Mouse (Mus musculus) adrenal gland, adult 2 months (tissue): Measurements from ENCODE around the gene Thap3. TPM values are rescaled to one million over a fixed set of nuclear protein-coding genes. Genes with fewer than 3 reads are reported as not detected.
"Not testable (repeated sequence)": the region's sequence is repeated elsewhere in the genome, so short reads cannot be mapped to it uniquely, and the experiment has no call there.

Experiments
- DNase-seq: peaks from one replicate; pipeline ENCODE4 v3.0.0; 2021
- long read RNA-seq: library from polyadenylated mRNA; stranded (forward); transcript quantifications from one replicate; pipeline ENCODE4 v2.0.0, GENCODE M21; 2021
- polyA plus RNA-seq: library from polyadenylated mRNA; depleted of rRNA; stranded (reverse); fragments of >200 nt; gene quantifications from 2 replicates; pipeline ENCODE4 v1.2.3, GENCODE M21; 2012; rRNA removed
- total RNA-seq, 2 experiments: library from RNA; stranded (reverse); gene quantifications; 2 replicates each; pipeline ENCODE4 v1.2.3; 2021

The Thap3 gene
- total RNA-seq (10 to 100 TPM; 13.8 to 24.1 TPM), polyA plus RNA-seq (64.6 and 88.7 TPM in 2 replicates)
- long read RNA-seq, transcript Thap3-201 (4 exons, 1,124 nt): major isoform, 12 of 14 reads
- long read RNA-seq, partial matches to known transcripts: 0 of 14 reads
- long read RNA-seq, other reads (novel, unspliced or antisense): 2 of 14 reads

DNA sequence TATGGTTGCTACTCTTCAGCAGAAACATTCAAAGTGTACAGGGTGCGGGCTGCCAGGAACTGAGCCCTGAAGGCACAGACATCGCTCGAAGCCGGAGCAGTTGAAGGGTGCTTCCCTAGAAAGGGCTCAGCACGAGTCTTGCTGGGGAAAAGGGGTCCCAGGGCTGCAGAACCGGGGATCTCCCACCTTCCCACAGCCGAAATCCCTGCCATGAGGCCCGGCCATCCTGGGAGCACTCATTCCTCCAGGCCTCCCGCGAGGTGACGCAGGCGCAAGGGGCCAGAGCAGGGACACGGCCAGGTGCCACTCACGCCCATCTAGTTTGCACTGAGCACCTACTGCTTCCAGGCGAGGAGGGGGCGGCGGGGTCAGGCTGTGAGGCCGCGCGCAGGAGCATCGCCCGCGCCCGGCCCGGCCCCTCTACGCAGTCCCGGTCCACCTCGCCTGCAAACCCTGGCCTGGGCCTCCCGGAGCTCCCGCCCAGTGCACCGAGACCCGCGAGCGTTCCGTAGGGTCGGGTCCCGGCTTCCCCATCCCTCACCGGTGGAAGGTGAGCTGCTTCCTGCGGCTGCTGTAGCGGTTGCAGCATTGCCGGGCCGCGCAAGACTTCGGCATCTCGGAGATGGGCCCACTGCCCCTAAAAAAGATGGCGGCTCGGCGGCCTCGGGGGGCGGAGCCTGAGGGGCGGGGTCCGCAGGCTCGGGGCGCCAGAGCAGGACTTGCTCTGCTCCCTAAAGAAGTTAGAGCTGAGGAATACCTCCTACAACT, at the start of gene Thap3:
Thap3 (minus strand) TSS at position 656 of the 768 bp plus-strand sequence.
- DNase-seq: peak; percentile 92

DNA sequence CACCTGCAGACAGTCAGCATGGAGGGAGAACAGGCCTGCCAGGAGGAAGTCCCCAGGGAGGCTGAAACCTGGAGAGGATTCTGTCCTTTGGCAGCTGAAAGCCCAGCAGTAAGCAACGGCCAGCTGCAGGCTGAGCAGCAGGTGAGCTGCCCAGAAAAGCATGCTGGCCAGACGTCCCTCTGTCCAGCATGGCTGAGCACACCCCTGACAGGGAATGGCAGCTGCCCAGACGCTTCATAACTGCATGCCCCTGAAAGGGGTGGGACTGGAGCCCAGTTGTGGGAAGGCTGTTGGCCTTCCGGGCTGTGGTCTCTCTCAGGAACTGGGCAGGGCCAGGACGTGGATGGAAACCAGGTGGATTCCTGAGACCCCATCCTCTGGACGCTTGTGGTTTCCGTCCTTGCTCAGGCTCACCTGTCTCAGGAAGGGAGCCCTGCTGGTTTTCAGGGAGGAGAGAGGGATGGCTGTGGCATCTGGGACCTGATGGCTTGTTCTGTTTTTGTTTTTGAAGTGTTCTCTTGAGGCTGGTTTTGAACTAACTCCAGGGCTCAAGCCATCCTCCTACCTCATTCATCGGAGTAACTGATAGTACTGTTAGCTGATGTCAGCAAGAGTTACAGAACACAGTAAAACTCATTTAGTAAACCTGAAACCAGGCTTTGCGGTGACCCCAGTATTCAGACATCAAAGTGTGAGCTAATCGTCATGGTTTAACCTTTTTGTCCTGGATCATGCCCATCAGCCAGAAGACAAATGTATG, 49.6 kb upstream of the Thap3 start, which contains the start of gene Tas1r1:
Tas1r1 (minus strand) TSS at position 344 of the 760 bp plus-strand sequence.
- no peak for DNase-seq

DNA sequence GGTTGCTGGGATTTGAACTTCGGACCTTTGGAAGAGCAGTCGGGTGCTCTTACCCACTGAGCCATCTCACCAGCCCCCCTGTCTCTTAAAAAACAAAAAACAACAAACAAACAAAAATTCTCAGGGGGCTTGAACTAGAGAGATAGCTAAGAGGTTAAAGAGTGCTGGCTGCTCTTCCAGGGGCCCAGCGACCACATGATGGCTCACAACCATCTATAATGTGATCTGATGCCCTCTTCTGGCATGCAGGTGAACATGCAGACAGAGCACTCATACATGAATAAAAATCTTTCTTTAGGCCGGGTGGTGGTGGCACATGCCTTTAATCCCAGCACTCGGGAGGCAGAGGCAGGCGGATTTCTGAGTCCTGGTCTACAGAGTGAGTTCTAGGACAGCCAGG, 47.7 kb upstream of the Thap3 start:
- DNase-seq: not testable (repeated sequence)

DNA sequence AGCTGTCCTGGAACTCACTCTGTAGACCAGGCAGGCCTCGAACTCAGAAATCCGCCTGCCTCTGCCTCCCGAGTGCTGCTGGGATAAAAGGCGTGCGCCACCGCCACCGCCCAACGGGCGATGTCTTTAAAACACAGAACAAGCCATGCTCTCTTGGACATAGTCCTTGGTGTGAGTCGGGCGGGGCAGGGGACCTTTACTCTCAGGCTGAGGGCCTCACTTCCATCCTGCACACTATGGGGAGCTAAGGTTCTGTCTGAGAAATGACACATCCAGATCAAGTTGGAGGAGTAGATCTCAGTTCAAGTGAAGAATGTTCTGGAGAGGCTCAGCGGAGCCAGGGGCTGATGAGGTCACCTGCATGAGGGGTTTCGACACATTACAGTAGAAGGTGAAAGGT, 44.1 kb upstream of the Thap3 start:
- no peak for DNase-seq

DNA sequence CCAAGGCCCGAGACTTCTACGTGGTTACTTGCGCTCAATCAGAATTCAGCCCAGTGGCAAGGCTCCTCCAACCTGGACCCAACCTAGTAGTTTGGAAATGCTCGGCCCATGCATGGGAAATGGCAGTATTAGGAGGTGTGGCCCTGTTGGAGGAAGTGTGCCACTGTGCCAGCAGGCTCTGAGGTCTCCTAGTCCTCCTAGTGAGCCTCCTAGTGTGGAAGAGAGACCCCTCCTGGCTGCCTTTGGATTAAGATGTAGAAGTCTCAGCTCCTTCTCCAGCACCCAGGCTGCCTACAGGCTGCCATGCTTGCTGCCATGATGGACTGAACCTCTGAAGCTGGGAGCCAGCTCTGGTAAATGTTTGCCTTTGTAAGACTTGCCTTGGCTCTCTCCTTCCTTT, 41.2 kb upstream of the Thap3 start:
- DNase-seq: no peak

DNA sequence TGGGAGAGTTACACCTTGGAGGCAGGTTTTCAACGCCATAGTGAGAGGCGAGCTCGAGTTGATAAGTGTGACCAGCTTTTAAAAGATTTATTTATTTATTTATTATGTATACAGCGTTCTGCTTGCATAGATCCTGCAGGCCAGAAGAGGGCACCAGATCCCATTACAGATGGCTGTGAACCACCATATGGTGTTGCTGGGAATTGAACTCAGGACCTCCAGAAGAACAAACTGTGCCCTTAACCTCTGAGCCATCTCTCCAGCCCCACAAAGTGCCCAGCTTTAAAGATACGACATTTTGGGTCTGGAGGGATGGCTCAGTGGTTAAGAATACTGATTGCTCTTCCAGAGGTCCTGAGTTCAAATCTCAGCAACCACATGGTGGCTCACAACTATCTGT, 40.3 kb upstream of the Thap3 start:
- no peak for DNase-seq

DNA sequence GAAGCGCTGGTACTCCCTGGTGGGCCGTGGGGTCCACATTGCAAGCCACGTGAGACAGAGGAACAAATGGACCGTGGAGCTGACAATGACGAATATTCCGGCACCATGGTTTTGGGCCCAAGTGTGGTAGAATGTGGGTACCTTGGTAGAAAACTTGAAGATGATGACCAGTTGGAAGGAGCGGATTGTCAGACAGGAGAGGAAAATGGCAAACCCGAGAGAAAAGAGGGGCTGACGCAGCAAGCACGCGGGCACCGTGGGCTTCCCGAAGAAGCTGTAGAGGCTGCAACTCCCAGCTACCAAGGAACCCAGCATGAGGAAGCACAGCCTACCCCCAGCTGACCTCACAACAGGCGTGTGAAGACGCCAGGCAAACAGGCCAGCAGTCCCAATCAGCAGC, 39.7 kb upstream of the Thap3 start:
- DNase-seq: no peak

DNA sequence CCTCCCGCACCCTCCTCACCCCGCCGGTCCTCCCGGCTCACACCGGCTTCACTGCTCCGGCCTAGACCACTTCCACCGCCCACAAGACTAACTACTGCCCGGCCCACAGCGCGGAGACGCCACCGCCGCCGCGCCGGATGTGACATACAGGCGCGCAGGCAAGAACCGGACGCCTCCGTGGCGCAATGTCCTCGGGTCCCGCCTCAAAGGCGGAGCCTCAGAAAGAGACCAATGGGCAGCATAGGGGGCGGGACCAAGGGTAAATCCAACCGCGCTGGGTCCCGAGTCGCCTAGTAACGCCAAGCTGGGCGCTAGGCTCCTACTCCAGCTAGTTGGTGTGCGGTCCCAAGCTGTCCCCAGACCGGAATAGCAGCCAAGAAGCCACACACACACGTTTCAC, 38.7 kb upstream of the Thap3 start, which contains the start of gene Zbtb48:
Zbtb48 (minus strand) TSS at position 148 of the 400 bp plus-strand sequence.
- peak; percentile 98 for DNase-seq

DNA sequence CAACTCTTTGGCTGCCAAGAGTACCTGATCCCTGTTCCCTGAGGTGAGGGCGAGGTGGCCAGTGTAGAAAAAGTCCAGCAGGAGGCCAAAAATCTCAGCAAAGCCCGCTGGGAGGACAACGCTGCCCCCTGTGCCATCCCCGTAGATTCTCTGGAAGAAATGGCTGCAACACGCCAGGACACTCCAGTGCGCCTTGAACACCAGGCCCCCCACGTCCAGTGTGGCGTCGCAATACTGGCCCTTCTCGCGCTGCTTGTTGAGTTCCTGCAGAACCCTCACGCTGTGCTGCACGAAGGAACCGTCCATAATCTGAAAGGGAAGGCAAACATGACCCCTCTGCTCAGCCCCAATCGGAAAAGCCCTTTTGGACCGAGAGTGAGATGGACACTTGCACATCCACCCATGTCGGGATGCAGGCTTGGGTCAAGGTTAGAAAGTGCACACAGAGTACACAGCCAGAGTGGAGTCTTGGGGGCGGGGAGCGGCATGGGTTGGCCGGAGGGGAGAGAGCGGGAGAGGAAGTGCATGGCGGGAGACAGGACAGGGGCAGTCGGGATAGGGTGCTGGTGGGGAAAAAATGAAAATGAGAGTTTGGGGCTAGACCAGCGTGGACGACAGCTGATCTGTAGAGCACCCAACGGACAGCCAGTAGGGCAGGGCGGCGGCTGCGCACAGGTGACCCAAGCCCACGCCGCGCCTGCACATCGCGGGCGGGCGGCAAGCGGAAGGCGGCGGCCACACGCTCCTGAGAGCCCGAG, 38.1 kb upstream of the Thap3 start:
- DNase-seq: no peak

DNA sequence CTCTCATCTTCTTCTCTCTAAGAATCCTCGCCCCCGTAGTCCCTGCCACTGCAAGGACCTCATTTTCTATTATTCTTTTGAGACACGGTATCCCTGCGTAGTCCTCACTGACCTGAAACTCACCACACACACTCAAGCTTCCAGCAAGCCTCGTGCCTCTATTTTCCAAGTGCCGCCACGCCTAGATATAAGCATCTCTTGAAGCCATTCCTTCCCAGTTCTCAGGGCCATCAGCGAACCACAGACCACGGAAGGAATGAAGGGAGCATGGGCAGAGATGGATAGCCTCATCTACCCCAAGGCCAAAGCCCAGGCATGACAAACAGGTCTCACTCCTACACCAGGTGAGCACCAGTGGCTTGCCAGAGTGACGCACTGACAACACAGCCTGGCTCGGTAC, 35.7 kb upstream of the Thap3 start:
- DNase-seq: no peak

DNA sequence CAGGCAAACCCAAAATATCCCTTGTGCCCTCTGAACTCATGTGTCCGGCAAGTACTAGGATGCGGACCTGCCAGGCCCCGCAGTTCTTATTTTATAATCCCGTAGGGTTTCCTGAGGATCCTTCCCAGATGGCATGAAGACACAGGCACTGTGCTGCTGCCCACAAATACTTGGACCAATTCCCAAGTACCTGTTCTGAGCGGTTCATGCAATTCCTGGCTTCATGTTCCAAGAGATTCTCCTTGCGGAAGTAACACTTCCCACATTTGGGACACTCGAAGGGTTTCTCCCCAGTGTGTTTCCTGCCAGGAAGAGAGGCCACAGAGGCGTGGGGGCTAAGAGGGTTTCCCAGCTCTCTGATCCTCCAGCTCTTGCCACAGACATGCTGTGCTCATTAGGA, 33.7 kb upstream of the Thap3 start:
- DNase-seq: no peak

DNA sequence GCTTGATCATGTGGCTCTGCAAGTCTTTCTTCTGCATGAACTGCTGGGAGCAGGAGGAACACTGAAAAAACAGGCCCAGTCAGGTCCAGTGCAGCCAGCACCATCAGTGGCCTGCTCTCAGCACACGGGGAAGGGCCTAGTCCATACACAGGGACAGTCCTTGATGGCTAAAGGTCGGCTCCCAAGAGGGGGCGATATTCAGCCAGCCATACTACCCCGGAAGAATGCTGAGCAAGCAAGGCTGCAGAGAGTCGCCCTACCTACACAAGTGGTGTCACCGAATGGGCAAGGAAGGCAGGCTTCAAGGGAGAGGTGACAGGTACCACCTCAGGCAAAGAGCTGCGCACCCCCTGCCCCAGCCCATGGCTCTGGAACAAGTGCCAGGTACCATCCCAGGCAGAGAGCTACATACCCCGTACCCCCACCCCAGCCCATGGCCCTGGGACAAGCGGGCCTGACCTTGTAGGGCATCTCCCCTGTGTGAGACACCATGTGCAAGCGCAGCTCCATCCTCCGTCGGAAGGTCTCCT, 32.8 kb upstream of the Thap3 start:
- no peak for DNase-seq

DNA sequence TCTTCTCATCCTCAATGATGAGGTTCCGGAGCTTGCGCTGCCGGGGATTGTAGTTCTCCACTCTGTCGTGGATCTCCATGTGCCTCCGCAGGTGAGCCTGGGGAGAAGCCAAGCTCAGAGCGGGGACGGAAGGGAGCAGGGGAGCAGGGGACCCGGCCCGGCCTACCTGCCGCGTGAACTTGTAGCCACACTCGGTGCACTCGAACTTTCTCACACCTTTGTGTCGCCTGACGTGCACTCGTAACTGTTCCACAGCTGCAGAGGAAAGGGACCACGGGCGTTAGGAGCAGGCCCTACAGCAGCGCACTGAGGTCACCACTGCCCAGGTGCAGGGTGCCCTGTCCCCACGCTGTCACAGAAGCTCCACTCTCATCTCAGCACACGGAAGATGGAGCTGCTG, 31.2 kb upstream of the Thap3 start:
- no peak for DNase-seq

DNA sequence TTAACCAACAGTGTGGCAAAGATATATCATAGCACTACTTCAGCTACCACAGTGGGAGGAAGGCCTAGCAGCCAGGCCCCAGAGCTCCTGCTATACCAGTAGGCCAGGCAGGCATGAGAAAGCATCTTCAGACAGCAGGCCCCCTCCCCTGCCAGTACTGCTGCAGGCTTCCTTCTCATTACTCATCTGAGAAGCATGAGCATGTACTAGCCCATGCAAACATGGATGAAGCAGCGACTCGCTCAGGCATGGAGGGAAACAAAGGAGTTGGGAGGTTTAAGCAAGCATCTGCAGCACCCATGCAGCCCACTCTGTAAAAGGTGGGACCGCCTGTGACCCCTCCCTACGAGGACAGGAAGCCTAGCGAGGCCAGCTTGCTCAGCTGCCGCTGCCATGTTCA, 30.3 kb upstream of the Thap3 start:
- DNase-seq: no peak

DNA sequence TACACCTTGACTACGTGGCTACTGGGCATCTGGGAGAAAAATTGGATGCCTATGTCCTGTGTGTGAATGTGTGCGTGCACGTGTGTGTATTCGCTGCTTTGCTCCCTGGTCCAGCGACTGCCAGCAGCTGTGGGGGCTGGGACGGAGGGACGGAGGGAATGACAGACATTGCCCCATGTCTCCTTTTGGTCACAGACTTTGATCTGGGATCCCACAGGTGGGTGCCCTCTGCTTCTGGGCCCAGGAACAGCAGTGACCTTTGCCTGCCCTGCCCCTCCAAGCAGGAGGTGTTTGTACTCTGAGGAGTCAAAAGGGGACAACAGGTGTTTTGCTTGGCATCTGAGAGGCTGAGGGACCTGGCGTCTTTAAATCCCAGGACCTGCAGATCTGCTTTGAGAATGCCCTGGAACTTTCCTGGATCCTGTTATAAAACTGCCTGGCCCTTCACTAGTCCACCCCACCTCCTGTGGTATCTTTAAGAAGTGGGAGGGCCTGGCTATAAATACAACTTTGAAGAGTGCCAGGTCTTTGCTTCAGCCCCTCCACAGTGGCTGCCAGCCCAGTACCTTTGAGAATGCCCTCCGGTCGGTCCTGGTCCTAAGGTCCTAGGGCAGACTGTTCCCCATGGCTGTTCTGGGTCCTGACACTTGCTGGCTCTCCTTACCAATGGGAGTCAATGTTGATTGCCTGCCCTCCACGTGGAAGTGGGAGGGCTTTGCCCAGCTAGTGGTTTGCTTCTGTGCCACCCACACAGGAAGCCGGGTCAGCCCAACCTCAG, 24.4 kb upstream of the Thap3 start:
- DNase-seq: no peak

DNA sequence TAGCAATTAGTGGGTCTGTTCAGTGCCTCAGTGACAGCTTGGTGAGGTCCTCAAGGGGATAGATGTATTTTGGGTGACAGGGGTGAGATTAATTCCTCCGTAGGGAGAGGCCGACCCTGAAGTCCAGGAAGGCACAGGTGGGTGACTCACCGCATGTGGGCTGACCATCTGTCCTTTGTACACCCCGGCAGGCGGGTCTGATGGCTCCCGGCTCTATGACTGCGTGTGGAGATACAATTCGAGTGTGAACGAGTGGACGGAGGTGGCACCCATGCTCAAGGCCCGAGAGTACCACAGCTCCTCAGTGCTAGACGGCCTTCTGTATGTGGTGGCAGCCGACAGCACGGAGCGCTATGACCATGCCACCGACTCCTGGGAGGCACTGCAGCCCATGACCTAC, 23.3 kb upstream of the Thap3 start:
- DNase-seq: no peak

DNA sequence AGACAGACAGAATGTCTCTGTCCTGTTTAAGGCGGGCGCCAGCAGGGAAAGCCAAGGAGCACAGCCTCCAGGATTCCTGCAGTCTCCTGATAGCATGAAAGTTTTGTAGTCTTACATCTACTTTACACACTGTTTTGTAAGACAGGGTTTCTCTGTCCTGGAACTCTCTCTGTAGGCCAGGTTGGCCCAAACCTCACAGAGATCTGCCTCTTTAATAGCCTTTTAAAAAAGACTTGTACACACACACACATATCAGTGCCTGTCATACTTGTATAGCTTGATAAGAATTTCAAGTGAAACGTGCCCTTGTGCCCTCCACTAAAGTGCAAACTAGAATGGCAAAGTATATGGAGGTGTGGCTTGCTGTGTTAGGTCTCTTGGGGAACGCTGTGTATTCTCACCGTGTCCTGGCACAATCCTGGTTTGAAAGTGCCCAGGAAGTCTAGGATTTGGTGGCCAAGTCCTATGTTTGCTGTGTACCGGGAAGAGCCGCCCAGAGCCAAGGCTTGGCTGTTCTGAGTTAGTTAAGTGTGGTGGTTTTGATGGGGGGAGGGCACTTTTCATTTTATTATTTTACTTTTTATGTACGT, 22.5 kb upstream of the Thap3 start:
- DNase-seq: no peak

DNA sequence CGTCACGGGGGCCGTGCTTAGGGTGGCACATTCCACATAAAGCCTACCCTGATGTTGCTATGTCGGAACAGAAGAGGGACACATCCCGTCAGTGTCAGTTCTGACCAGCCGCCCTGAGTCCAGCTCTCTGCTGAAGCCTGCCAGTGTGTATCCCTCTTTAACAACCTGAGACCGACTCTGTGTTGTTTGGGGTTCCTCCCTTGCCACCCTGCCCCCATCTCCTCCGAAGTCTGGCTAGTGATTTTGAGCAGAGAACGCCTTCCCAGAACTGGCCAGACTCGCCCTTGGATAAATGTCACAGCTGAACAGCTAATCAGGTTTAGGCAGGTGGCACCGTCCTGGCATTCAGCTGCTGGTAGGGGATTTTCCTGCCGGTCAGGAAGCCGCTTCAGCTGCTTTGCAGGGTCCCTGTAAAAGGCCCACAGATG, 21.9 kb upstream of the Thap3 start:
- DNase-seq: peak; percentile 47

DNA sequence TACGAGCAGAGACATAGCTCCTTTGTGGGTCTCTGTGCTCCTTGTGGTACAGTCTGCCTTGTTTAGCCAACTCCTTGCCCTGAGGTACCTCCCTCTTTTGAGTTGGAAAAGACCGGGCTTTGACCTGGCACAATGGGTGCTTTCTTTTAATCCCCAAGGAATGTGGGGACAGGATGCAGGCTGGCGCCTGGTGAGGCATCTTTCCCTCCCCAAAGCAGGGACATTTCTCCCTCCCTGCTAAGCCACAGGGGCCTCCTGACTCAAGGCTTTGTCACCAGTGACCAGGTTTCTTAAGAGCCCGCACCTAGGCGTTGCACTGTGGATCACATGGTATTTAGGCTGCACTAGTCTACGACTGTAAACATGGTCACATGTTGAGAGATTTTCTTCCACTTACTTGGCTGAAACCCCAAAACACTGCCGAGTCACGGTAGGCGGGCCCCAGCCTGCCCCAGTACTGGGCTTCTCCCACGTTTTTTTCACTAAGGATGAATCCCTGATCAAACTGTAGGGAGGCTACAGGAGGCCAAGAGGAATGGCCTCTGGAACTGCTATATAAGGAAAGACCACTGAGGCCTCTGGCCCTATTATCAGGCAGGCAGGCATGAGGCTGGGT, 21.4 kb upstream of the Thap3 start:
- DNase-seq: peak; percentile 85
